Mouse (Mus musculus) intestine, postnatal 0 days (tissue): ENCODE data around the gene F11r. TPM values are rescaled to one million over a fixed set of nuclear protein-coding genes. Genes with fewer than 3 reads are reported as not detected.

Experiments used
- ATAC-seq: fragments of 200-750 bp; cut with Nextera tagmentation; 2 replicates; pipeline ENCODE4 v1.8.0; 2017; ENCODE audit warnings: mild to moderate bottlenecking, moderate TSS enrichment, moderate library complexity
- H3K27ac ChIP-seq: fragments of 300-500 bp; sonication (generic); 2 replicates; pipeline ENCODE4 v1.5.1; 2014; ENCODE audit warnings: mild to moderate bottlenecking, low read depth, low read length, moderate library complexity
- H3K27me3 ChIP-seq: fragments of 300-500 bp; sonication (generic); replicated peaks from 2 replicates; pipeline ENCODE4 v1.6.1; 2014; ENCODE audit warnings: low read length, mixed read lengths; ENCODE audit not compliant: control insufficient read depth, insufficient read depth
- H3K36me3 ChIP-seq: fragments of 300-500 bp; sonication (generic); 2 replicates; pipeline ENCODE4 v1.6.1; 2014; ENCODE audit warnings: mild to moderate bottlenecking, moderate library complexity; ENCODE audit not compliant: control insufficient read depth, insufficient read depth
- H3K4me1 ChIP-seq: fragments of 300-500 bp; sonication (generic); replicated peaks from 2 replicates; pipeline ENCODE4 v1.6.1; 2014; ENCODE audit warnings: antibody characterized with exemption, low read length, mixed read lengths; ENCODE audit not compliant: control insufficient read depth, insufficient read depth
- H3K4me2 ChIP-seq: fragments of 300-500 bp; sonication (generic); replicated peaks from 2 replicates; pipeline ENCODE4 v1.6.1; 2014; ENCODE audit warnings: low read depth, mild to moderate bottlenecking, moderate library complexity
- H3K4me3 ChIP-seq: fragments of 300-500 bp; sonication (generic); 2 replicates; pipeline ENCODE4 v1.5.1; 2014; ENCODE audit warnings: low read depth, low read length
- H3K9ac ChIP-seq: fragments of 300-500 bp; sonication (generic); 2 replicates; pipeline ENCODE4 v1.6.1; 2014; ENCODE audit warnings: mild to moderate bottlenecking, low read depth, low read length
- H3K9me3 ChIP-seq: fragments of 300-500 bp; sonication (generic); 2 replicates; pipeline ENCODE4 v1.6.1; 2016; ENCODE audit warnings: mixed run types; ENCODE audit not compliant: control insufficient read depth
- CTCF ChIP-seq: sonication (generic); IDR thresholded peaks from 2 replicates; pipeline ENCODE4 v1.5.1; 2016; ENCODE audit warnings: low read depth, mild to moderate bottlenecking, control low read depth, antibody characterized with exemption, moderate library complexity
- WGBS: fragments of 180-500 bp; shearing (Covaris S2); extraction: QIAGEN DNeasy Blood & Tissue Kit; methylation state at CpG from one replicate; pipeline ENCODE4 v1.1.7; 2014; 5-methylcytosine and 5-hydroxymethylcytosine counted together
- polyA plus RNA-seq: library from polyadenylated mRNA; unstranded; fragments of >200 nt; fragmentation: Nextera tagmentation; extraction: Ambion mirVana; gene quantifications from 2 replicates; pipeline ENCODE4 v1.2.1, GENCODE M21; 2015

F11r gene
- 72.5 and 83.1 TPM in 2 replicates for polyA plus RNA-seq

DNA sequence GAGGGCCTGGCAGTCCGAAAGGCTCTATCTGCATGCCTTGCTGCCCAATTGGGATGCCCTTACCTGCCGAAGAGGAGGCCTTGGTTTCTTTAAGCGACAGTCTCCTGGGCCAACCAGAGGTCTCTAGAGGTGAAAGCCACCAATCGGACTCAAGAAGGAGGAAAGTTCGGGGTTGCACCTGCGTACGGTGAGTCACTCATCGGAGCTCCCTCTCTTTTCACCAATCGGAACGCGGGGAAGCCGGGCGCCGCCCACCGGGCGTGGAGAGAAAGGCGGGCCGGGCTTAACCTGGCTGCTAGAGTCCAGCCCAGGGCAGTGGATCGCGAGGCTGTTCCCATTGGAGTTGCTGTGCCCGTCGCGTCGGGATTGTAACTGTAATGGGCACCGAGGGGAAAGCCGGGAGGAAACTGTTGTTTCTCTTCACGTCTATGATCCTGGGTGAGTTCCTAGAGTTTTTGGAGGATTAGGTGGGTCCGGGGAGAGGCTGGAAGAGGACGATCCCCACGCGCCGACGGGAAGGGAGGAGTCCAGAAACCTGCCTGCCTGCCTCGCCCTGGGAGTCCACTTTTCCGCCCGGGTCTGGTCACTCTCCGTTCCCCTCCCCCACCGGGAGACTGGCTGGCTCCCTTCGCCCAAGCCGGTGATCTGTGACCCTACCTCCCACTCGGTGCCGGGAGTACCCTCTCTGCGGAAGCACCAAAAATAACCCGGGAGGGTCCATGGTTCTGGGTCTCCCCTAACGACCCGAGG is at the start of gene F11r:
Gene F11r (plus strand): TSS at position 272 of the 750 bp plus-strand sequence.
- Histone ChIP-seq H3K4me2 (peak within 1 kb of the TSS; percentile 70), H3K27ac (peak within 1 kb of the TSS; percentile 86), H3K27me3 (no peaks in the 10 kb centered on the region), H3K36me3 (no peaks in the 10 kb centered on the region), H3K9ac (peak within 1 kb of the TSS; percentile 57), H3K9me3 (no peaks in the 10 kb centered on the region), H3K4me3 (peak within 1 kb of the TSS; percentile 59), H3K4me1 (peaks cover 26% of the 10 kb centered on the region)
- no peak; the same call in 1 of the 2 replicates for TF ChIP-seq CTCF
- ATAC-seq = peak; percentile 95
- under 1% methylated on average over 45 of the region's 46 CpGs for WGBS

DNA sequence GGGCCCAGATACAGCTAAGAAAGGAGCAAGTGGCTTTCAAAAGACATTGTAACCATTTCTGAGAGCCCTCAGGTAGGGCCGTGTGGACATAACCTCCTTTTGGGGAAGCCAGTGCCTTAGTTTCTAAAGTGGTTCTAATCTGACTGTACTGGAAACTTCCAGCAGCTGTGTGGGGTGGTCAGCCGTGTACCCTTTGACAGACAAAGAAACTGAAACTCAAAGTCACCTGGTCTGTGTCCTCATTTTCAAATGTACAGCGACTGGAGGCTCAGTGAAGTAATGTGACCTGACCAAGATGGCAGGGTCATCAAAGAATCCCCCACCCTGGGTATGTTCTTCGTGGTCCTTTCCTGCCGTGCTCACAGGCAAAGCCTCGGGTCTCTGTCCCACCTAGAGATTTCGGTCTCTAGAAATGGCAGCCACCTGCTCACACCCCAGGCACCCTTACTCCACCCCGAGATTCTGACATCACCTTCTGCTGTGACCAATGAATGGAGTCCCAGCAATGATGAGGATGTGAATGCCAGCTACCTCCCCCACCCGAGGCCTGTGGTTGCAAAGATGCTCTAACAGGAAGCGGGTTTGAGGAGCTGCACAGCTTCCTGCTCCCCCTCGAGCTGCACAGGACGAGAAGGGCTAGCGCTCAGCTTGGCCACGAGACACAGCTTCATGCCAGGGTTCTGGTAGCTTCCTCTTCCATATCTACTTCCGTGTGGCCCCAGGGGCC is 48.8 kb upstream of the F11r start, which contains the start of gene Arhgap30:
Gene Arhgap30 (plus strand): TSS at position 579 of the 727 bp plus-strand sequence.
- no peak for ATAC-seq
- Histone ChIP-seq H3K4me1 (no peaks in the 10 kb centered on the region), H3K36me3 (no peaks in the 10 kb centered on the region), H3K9ac (no peak within 1 kb of the TSS), H3K27ac (no peak within 1 kb of the TSS), H3K9me3 (no peaks in the 10 kb centered on the region), H3K4me3 (no peak within 1 kb of the TSS), H3K4me2 (no peak within 1 kb of the TSS), H3K27me3 (no peaks in the 10 kb centered on the region)
- WGBS = 76% methylated on average over 15 of the region's 15 CpGs
- no peak for TF ChIP-seq CTCF

DNA sequence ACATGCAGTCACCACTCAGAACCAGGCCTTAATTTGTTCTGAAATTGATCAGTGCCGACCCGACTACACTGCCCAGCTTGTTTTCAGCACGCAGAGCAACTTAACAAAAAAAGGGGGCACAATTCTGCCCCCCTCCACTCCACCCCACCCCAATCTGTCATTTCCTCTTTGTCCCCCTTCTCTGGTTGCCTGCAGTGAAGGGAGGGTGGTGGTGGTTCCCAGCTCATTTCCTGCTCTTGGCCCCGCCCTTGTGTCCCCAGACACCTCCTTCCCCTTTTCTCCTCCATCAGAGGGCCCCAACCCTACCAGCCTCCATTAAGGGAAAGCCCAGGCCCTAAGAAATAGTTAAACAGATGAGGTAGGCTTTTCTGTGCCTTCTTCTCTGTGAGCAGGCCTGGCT is 47.2 kb upstream of the F11r start:
- H3K27ac ChIP-seq = no peak overlapping the region; the same call in 1 of the 2 replicates
- WGBS = 58% methylated on average over 4 of the region's 4 CpGs
- H3K27me3 ChIP-seq = no peaks in the 10 kb centered on the region
- H3K9ac ChIP-seq = no peak overlapping the region
- ATAC-seq = 0 out of 2 replicates have a peak, but pooled peaks have one; percentile 42
- H3K4me1 ChIP-seq = no peaks in the 10 kb centered on the region
- H3K36me3 ChIP-seq = no peaks in the 10 kb centered on the region
- H3K9me3 ChIP-seq = no peaks in the 10 kb centered on the region
- H3K4me2 ChIP-seq = no peak overlapping the region
- H3K4me3 ChIP-seq = no peak overlapping the region
- no peak for TF ChIP-seq CTCF

DNA sequence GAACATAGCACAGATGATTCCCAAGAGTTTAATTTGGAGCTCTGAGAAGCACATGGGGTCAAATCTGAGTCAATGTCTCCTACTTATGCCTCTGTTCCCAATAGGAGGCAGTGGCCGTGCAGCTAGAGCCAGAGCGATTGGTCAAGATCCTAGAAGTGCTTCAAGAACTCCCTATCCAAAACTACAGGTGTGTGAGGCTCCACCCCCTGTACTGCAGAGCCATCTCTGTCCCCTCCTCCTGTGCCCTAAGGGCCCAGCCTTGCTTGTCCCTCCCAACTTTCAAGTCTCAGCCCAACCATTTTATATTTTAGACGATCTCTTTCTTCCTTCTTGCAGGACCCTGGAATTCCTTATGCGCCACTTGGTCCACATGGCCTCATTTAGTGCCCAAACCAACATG is 35.5 kb upstream of the F11r start:
- H3K9ac ChIP-seq = no peak overlapping the region
- no peaks in the 10 kb centered on the region for H3K9me3 ChIP-seq
- no peak overlapping the region for H3K27ac ChIP-seq
- WGBS = 82% methylated on average over 4 of the region's 4 CpGs
- no peaks in the 10 kb centered on the region for H3K36me3 ChIP-seq
- H3K4me3 ChIP-seq = no peak overlapping the region
- H3K4me1 ChIP-seq = no peaks in the 10 kb centered on the region
- no peak for ATAC-seq
- TF ChIP-seq CTCF = no peak
- no peaks in the 10 kb centered on the region for H3K27me3 ChIP-seq
- no peak overlapping the region for H3K4me2 ChIP-seq

DNA sequence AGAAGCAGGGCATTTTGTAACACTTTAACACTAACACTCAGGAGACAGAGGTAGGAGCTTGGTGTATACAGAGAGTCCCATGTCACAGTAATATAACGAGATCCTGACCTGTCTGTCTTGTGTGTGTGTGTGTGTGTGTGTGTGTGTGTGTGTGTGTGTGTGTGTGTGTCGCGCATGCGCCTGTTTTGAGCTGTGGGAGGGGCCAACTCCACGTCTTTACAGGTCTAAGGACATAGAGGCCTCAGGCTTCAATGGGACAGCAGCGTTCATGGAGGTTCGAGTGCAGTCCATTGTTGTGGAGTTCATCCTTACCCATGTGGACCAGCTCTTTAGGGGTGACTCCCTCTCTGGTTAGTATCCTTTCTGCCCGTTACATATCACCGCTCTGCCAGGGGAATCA is 34.3 kb upstream of the F11r start:
- WGBS = 87% methylated on average over 9 of the region's 9 CpGs
- Histone ChIP-seq H3K36me3 (no peaks in the 10 kb centered on the region), H3K4me2 (no peak overlapping the region), H3K9me3 (no peaks in the 10 kb centered on the region), H3K4me1 (no peaks in the 10 kb centered on the region), H3K27me3 (no peaks in the 10 kb centered on the region), H3K9ac (no peak overlapping the region), H3K27ac (no peak overlapping the region), H3K4me3 (no peak overlapping the region)
- ATAC-seq = no peak
- TF ChIP-seq CTCF = no peak

DNA sequence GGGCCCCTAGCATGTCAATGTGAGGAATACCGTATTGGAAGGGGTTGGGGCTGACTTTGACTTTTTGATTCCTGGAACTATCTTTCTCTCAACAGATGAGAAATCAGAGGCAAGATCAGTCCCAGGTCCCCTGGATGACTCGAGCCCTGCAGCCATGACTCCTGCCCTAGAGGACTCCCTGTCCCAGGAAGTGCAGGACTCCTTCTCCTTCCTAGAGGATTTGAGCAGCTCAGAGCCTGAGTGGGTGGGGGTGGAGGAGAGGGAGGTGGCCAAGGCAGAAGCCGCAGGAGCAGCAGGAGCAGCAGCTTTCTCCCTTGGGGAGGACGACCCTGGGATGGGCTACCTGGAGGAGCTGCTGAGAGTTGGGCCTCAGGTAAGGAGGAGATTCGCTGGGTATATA is 30.1 kb upstream of the F11r start:
- Histone ChIP-seq H3K9me3 (no peaks in the 10 kb centered on the region), H3K36me3 (no peaks in the 10 kb centered on the region), H3K9ac (no peak overlapping the region), H3K4me2 (no peak overlapping the region), H3K27ac (no peak overlapping the region), H3K4me1 (no peaks in the 10 kb centered on the region), H3K27me3 (0 out of 2 replicates have a peak, but pooled peaks cover 6% of the 10 kb centered on the region), H3K4me3 (no peak overlapping the region)
- no peak for ATAC-seq
- 74% methylated on average over 5 of the region's 5 CpGs for WGBS
- TF ChIP-seq CTCF = no peak
